Mouse (Mus musculus): ENCODE data around the gene Gm21970.

DNA sequence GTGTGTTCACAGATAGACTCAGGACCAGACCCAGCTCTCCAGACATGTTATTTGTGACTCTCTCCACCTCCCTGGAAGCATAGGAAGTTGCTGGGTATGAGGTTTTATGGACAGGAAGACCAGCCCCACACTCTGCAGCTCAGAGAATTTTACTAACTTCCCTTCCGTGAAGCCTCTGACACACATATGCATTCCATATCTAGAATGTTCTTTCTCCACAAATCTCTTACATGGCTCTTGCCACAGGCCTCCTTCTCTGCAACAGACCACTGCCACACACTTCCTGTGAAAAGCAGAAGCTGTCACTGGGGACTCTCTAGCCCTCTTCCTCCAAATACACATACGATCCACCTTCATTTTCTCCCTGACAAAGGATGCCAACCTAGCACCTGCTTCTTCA lies 24.5 kb upstream of the Gm21970 start:
- TF ChIP-seq CTCF (IDR thresholded peaks at IDR 0.05; ENCODE audit: low read depth) (no peak), EP300 (IDR thresholded peaks at IDR 0.05; ENCODE audit: low read depth) (no peak)

All from liver, embryonic 14.5 days (tissue).